Mouse (Mus musculus): ENCODE results near the gene Ddx39. TPM values are rescaled to one million over a fixed set of nuclear protein-coding genes. Genes with fewer than 3 reads are reported as not detected.

The Ddx39 gene
- polyA plus RNA-seq, 1 experiment from 2014 or later, result 128 TPM

GRCm38 (mm10) chr8:83700423-83701085 is 14.4 kb upstream of the Ddx39 start:
- no peak for ATAC-seq (ENCODE audit: insufficient number of reproducible peaks, low FRiP score)
- Histone ChIP-seq H3K27ac (ENCODE audit: poor library complexity, severe bottlenecking) (peak overlapping the region; percentile 13; the same call in 1 of the 2 replicates), H3K27me3 (replicated peaks) (no peaks in the 10 kb centered on the region), H3K4me3 (no peak overlapping the region), H3K4me1 (replicated peaks) (peaks cover 39% of the 10 kb centered on the region), H3K36me3 (no peaks in the 10 kb centered on the region), H3K4me2 (0 out of 2 replicates have a peak overlapping the region, but pooled peaks have one; percentile 7), H3K9me3 (replicated peaks) (no peaks in the 10 kb centered on the region), H3K9ac (no peak overlapping the region)
- 62% methylated on average over 9 of the region's 9 CpGs for WGBS

- WGBS, result 80% methylated on average over 4 of the region's 4 CpGs
- H3K4me2 ChIP-seq, result no peak overlapping the region
- no peaks in the 10 kb centered on the region for H3K9me3 ChIP-seq (replicated peaks)
- H3K27ac ChIP-seq (ENCODE audit: poor library complexity, severe bottlenecking), result no peak overlapping the region
- ATAC-seq (ENCODE audit: insufficient number of reproducible peaks, low FRiP score), result no peak
- no peak overlapping the region for H3K4me3 ChIP-seq
- no peaks in the 10 kb centered on the region for H3K27me3 ChIP-seq (replicated peaks)
- H3K9ac ChIP-seq, result no peak overlapping the region
- peaks cover 22% of the 10 kb centered on the region for H3K4me1 ChIP-seq (replicated peaks)
- H3K36me3 ChIP-seq, result no peaks in the 10 kb centered on the region
Measured at GRCm38 (mm10) chr8:83703426-83703825, 11.6 kb upstream of the Ddx39 start.

DNA sequence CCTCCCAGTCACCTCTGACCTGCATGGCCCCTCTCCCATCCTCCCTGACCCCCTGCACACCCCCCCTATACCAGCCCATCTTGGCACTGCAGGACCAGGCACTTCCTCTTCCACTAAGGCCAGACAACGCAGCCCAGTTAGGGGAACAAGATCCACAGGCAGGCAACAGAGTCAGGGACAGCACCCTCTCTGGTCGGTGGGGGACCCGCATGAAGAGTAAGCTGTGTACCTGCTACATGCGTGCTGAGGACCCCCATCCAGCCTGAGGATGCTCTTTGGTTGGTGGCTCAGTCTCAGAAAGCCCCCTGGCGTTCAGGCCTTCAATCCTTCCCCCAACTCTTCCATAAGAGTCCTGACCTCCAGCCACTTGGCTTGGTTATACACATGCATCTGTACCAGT is 8.6 kb upstream of the Ddx39 start:
- no peak overlapping the region for H3K9ac ChIP-seq
- no peaks in the 10 kb centered on the region for H3K9me3 ChIP-seq (replicated peaks)
- H3K4me2 ChIP-seq, result no peak overlapping the region
- no peak for ATAC-seq (ENCODE audit: insufficient number of reproducible peaks, low FRiP score)
- H3K27ac ChIP-seq (ENCODE audit: poor library complexity, severe bottlenecking), result no peak overlapping the region
- no peaks in the 10 kb centered on the region for H3K36me3 ChIP-seq
- no peak overlapping the region for H3K4me3 ChIP-seq
- WGBS, result 68% methylated on average over 5 of the region's 5 CpGs
- H3K27me3 ChIP-seq (replicated peaks), result no peaks in the 10 kb centered on the region
- H3K4me1 ChIP-seq (replicated peaks), result 0 out of 2 replicates have a peak, but pooled peaks cover 4% of the 10 kb centered on the region

DNA sequence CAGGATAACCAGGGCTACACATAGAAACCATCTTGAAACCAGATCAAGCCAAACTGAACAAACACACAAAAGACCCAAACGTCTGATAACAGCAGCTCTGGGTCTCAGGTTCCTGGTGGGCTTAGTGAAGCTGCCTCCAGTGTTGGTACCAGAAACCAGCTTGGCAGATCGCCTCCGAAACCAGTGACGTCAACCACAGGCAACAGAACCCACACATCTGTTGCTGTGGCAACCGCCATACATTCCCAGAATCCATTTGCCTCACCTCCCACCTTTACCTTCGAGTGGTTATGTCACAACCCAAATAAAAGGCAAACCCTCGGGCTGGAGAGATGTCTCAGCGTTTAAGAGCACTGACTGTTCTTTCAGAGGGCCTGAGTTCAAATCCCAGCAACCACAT is 7.4 kb upstream of the Ddx39 start:
- H3K27me3 ChIP-seq (replicated peaks), result no peaks in the 10 kb centered on the region
- H3K4me1 ChIP-seq (replicated peaks), result 0 out of 2 replicates have a peak, but pooled peaks cover 4% of the 10 kb centered on the region
- no peaks in the 10 kb centered on the region for H3K36me3 ChIP-seq
- 70% methylated on average over 8 of the region's 8 CpGs for WGBS
- ATAC-seq (ENCODE audit: insufficient number of reproducible peaks, low FRiP score), result no peak
- H3K4me2 ChIP-seq, result no peak overlapping the region
- H3K9me3 ChIP-seq (replicated peaks), result no peaks in the 10 kb centered on the region
- H3K4me3 ChIP-seq, result no peak overlapping the region
- H3K27ac ChIP-seq (ENCODE audit: poor library complexity, severe bottlenecking), result no peak overlapping the region
- no peak overlapping the region for H3K9ac ChIP-seq

DNA sequence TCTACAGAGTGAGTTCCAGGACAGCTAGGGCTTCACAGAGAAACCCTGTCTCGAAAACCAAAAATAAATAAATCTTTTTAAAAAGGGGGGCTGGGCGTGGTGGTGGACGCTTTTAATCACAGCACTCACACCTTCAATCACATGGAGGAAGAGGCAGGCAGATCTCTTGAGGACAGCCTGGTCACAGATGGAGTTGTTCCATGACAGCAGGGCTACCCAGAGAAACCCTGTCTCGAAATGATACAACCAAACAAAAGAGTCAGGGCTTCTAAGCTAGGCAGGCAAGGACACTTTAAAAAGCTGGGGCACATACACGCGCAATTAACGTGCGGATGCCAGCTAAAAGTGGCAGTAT is 324 bp upstream of the Ddx39 start:
- Histone ChIP-seq H3K27me3 (replicated peaks) (no peaks in the 10 kb centered on the region; the same call in 1 of the 2 replicates), H3K4me2 (peak overlapping the region; percentile 54), H3K27ac (ENCODE audit: poor library complexity, severe bottlenecking) (no peak overlapping the region), H3K9ac (no peak overlapping the region), H3K36me3 (peaks cover 6% of the 10 kb centered on the region), H3K4me1 (replicated peaks) (peaks cover 16% of the 10 kb centered on the region), H3K9me3 (replicated peaks) (no peaks in the 10 kb centered on the region), H3K4me3 (peak overlapping the region; percentile 83)
- no peak for ATAC-seq (ENCODE audit: insufficient number of reproducible peaks, low FRiP score)
- 16% methylated on average over 8 of the region's 8 CpGs for WGBS

- Histone ChIP-seq H3K27ac (ENCODE audit: poor library complexity, severe bottlenecking) (peak overlapping the region; percentile 89), H3K4me1 (replicated peaks) (peaks cover 16% of the 10 kb centered on the region), H3K27me3 (replicated peaks) (no peaks in the 10 kb centered on the region; the same call in 1 of the 2 replicates), H3K9ac (peak overlapping the region; percentile 82), H3K36me3 (peaks cover 17% of the 10 kb centered on the region), H3K9me3 (replicated peaks) (no peaks in the 10 kb centered on the region), H3K4me3 (peak overlapping the region; percentile 83), H3K4me2 (peak overlapping the region; percentile 82)
- ATAC-seq (ENCODE audit: insufficient number of reproducible peaks, low FRiP score), result no peak
- WGBS, result under 1% methylated on average over 17 of the region's 17 CpGs
Measured at GRCm38 (mm10) chr8:83715771-83716170, 794 bp downstream of the Ddx39 start.

DNA sequence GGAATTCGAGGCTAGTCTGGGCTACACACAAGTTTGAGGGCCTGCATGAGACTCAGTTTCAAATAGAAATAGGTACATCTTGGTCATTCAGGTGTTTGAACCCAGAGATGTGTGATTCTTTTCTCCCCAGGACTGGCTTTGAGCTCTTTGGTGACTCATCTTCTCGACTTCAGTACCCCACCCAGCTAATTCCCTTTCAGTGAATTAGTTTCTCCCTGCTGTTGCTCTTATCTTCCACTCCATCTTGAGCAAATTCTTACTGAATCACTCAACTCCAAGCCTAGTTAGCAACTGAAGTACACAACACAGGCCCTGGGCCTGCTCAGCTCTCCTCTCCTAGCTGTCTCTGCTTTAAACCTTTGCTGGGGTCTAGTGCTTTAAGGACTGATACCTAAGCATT is 1.6 kb downstream of the Ddx39 start:
- peak overlapping the region; percentile 82; the same call in 1 of the 2 replicates for H3K9ac ChIP-seq
- H3K27me3 ChIP-seq (replicated peaks), result no peaks in the 10 kb centered on the region; the same call in 1 of the 2 replicates
- H3K4me3 ChIP-seq, result peak overlapping the region; percentile 83
- no peak for ATAC-seq (ENCODE audit: insufficient number of reproducible peaks, low FRiP score)
- H3K4me2 ChIP-seq, result peak overlapping the region; percentile 82
- no peaks in the 10 kb centered on the region for H3K9me3 ChIP-seq (replicated peaks)
- 46% methylated on average over 2 of the region's 2 CpGs for WGBS
- H3K36me3 ChIP-seq, result peaks cover 25% of the 10 kb centered on the region
- H3K4me1 ChIP-seq (replicated peaks), result peaks cover 20% of the 10 kb centered on the region
- no peak overlapping the region for H3K27ac ChIP-seq (ENCODE audit: poor library complexity, severe bottlenecking)

DNA sequence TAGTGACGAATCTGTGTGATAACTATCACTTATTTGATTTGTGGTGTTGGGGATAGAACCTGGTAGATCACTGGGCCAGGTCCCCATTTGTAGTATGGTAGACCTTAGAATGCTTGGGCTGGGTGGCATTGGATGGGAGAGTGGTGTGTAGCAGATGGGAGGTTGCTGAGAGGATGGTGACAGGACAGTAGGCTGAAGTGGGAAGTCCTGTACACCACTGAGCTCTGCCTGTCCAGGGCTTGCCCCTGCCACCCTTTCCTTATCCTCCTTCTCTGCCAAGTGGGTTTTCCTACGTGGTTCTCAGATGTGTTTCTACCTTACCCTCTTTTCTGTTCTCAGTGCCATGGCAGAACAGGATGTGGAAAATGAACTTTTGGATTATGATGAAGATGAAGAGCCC is 4.1 kb downstream of the Ddx39 start:
- Histone ChIP-seq H3K9me3 (replicated peaks) (no peaks in the 10 kb centered on the region), H3K27ac (ENCODE audit: poor library complexity, severe bottlenecking) (no peak overlapping the region), H3K4me1 (replicated peaks) (peaks cover 25% of the 10 kb centered on the region), H3K27me3 (replicated peaks) (no peaks in the 10 kb centered on the region), H3K4me3 (no peak overlapping the region), H3K9ac (no peak overlapping the region), H3K36me3 (peaks cover 50% of the 10 kb centered on the region), H3K4me2 (no peak overlapping the region)
- WGBS, result 81% methylated on average over 2 of the region's 2 CpGs
- ATAC-seq (ENCODE audit: insufficient number of reproducible peaks, low FRiP score), result no peak

DNA sequence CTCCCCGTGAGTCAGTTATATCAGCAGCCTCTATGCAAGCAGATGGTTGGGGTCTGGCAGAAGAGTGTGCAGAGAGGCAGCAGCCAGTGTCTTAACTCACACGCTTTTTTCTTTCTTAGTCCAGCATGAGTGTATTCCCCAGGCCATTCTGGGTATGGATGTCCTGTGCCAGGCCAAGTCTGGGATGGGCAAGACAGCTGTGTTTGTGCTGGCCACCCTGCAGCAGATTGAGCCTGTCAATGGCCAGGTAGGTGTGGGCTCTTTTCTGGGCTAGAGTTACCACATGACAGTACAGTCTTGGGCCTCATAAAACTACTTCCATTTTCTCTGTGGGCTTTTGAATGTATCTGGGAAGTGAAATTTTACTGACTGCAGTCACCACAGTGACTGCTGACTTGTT is 4.7 kb downstream of the Ddx39 start:
- Histone ChIP-seq H3K9me3 (replicated peaks) (no peaks in the 10 kb centered on the region), H3K4me3 (no peak overlapping the region), H3K36me3 (peaks cover 56% of the 10 kb centered on the region), H3K4me1 (replicated peaks) (peaks cover 25% of the 10 kb centered on the region), H3K27ac (ENCODE audit: poor library complexity, severe bottlenecking) (no peak overlapping the region), H3K4me2 (no peak overlapping the region), H3K27me3 (replicated peaks) (no peaks in the 10 kb centered on the region), H3K9ac (no peak overlapping the region)
- ATAC-seq (ENCODE audit: insufficient number of reproducible peaks, low FRiP score), result no peak
- WGBS, result 92% methylated on average over 2 of the region's 2 CpGs

GRCm38 (mm10) chr8:83721405-83722025 is 6.5 kb downstream of the Ddx39 start:
- H3K9me3 ChIP-seq (replicated peaks), result no peaks in the 10 kb centered on the region
- H3K27me3 ChIP-seq (replicated peaks), result no peaks in the 10 kb centered on the region
- 85% methylated on average over 25 of the region's 25 CpGs for WGBS
- no peak overlapping the region; the same call in 1 of the 2 replicates for H3K9ac ChIP-seq
- peaks cover 19% of the 10 kb centered on the region for H3K4me1 ChIP-seq (replicated peaks)
- peaks cover 74% of the 10 kb centered on the region for H3K36me3 ChIP-seq
- H3K27ac ChIP-seq (ENCODE audit: poor library complexity, severe bottlenecking), result no peak overlapping the region
- peak; percentile 34 for ATAC-seq (ENCODE audit: insufficient number of reproducible peaks, low FRiP score)
- H3K4me3 ChIP-seq, result no peak overlapping the region
- H3K4me2 ChIP-seq, result no peak overlapping the region

DNA sequence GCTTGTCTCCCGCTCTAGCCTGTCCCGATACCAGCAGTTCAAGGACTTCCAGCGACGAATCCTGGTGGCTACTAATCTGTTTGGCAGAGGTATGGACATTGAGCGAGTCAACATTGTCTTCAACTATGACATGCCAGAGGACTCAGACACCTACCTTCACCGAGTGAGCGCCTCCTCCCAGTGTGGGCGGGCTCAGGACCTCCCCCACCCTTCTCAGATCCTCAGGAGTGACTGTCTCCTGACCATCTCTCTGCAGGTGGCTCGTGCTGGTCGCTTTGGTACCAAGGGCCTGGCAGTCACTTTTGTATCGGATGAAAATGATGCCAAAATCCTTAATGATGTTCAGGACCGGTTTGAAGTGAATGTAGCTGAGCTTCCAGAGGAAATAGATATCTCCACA is 7.7 kb downstream of the Ddx39 start:
- no peaks in the 10 kb centered on the region for H3K27me3 ChIP-seq (replicated peaks)
- ATAC-seq (ENCODE audit: insufficient number of reproducible peaks, low FRiP score), result no peak
- 87% methylated on average over 12 of the region's 12 CpGs for WGBS

More for the DNA sequence above, 7.7 kb downstream of the Ddx39 start:
- no peak overlapping the region for H3K27ac ChIP-seq (ENCODE audit: poor library complexity, severe bottlenecking)
- H3K9me3 ChIP-seq (replicated peaks), result no peaks in the 10 kb centered on the region
- H3K4me1 ChIP-seq (replicated peaks), result peaks cover 9% of the 10 kb centered on the region
- H3K4me3 ChIP-seq, result no peak overlapping the region
- H3K9ac ChIP-seq, result no peak overlapping the region
- no peak overlapping the region for H3K4me2 ChIP-seq
- peaks cover 81% of the 10 kb centered on the region for H3K36me3 ChIP-seq

All from heart, embryonic 12.5 days (tissue).